Mouse (Mus musculus): ENCODE measurements around the gene Tmc5. TPM values are rescaled to one million over a fixed set of nuclear protein-coding genes. Genes with fewer than 3 reads are reported as not detected.

The Tmc5 gene
- polyA plus RNA-seq, 1 experiment from 2014 or later, result 0.11 TPM

Other genes with a start within 250 kb of the Tmc5 start
- gene Syt17, start 149.1 kb upstream of the Tmc5 start, polyA plus RNA-seq (2016; fragmentation: Nextera tagmentation; extraction: Ambion mirVana), result 1.2 and 1.4 TPM in 2 replicates
- 0.82 and 0.95 TPM in 2 replicates for gene Itpripl2, start 105.3 kb upstream of the Tmc5 start, polyA plus RNA-seq (2016; fragmentation: Nextera tagmentation; extraction: Ambion mirVana)
- gene Coq7, start 63.9 kb upstream of the Tmc5 start, polyA plus RNA-seq (2016; fragmentation: Nextera tagmentation; extraction: Ambion mirVana), result 129 and 135 TPM in 2 replicates
- gene Tmc7, start 12.6 kb upstream of the Tmc5 start, polyA plus RNA-seq (2016; fragmentation: Nextera tagmentation; extraction: Ambion mirVana), result 6.6 and 7.1 TPM in 2 replicates
- gene Gde1, start 108.5 kb downstream of the Tmc5 start, polyA plus RNA-seq (2016; fragmentation: Nextera tagmentation; extraction: Ambion mirVana), result 76.1 and 82.2 TPM in 2 replicates
- 44.2 and 45.9 TPM in 2 replicates for gene Ccp110, start 115.3 kb downstream of the Tmc5 start, polyA plus RNA-seq (2016; fragmentation: Nextera tagmentation; extraction: Ambion mirVana)
- 63.1 and 67.2 TPM in 2 replicates for gene Vps35l, start 142.9 kb downstream of the Tmc5 start, polyA plus RNA-seq (2016; fragmentation: Nextera tagmentation; extraction: Ambion mirVana)

Measured in forebrain, embryonic 10.5 days (tissue).